ENCODE assay signal across 23 mouse cellular contexts in genomic region chr14:22510531-22510785, GRCm38 (mm10).
DNase-seq lines count a peak whose midpoint lies in the region; ATAC-seq lines count a peak whose summit lies in the region.
"Had no signal": no experiment of that assay in that cellular context is flagged by ENCODE, and none has a peak within 500 bp of the region (broad histone marks: within the 10 kb centered on the region; RNA-seq: fewer than 3 reads in every experiment).

No protein-coding gene starts in this region.

- no peaks in the 10 kb centered on the region for H3K27me3 ChIP-seq in limb, embryonic 11.5 days (ENCODE audit: control insufficient read depth, insufficient read depth, low read length)
- H3K27me3 ChIP-seq in limb, embryonic 10.5 days (ENCODE audit: low read depth, poor library complexity, severe bottlenecking), result peaks cover 6% of the 10 kb centered on the region; the same call in 1 of the 2 replicates
- H3K27me3 ChIP-seq: embryonic facial prominence, embryonic 13.5 days; embryonic facial prominence, embryonic 15.5 days had no signal

- no peak overlapping the region for H3K4me3 ChIP-seq in limb, embryonic 11.5 days (ENCODE audit: low read depth, low read length)
- H3K4me3 ChIP-seq in limb, embryonic 10.5 days, result no peak overlapping the region
- H3K4me3 ChIP-seq: embryonic facial prominence, embryonic 13.5 days; embryonic facial prominence, embryonic 15.5 days; erythroblast, embryonic 14.5 days; forebrain, embryonic 10.5 days; forebrain, embryonic 12.5 days had no signal

- H3K4me1 ChIP-seq in limb, embryonic 11.5 days (ENCODE audit: control insufficient read depth, insufficient read depth, low read length), result peaks cover 6% of the 10 kb centered on the region; the same call in 1 of the 2 replicates
- H3K4me1 ChIP-seq in limb, embryonic 10.5 days, result peaks cover 23% of the 10 kb centered on the region
- H3K4me1 ChIP-seq: embryonic facial prominence, embryonic 13.5 days had no signal

- H3K9me3 ChIP-seq in limb, embryonic 11.5 days (ENCODE audit: control insufficient read depth, low read length), result no peaks in the 10 kb centered on the region
- H3K9me3 ChIP-seq in limb, embryonic 10.5 days (replicated peaks), result no peaks in the 10 kb centered on the region
- H3K9me3 ChIP-seq: embryonic facial prominence, embryonic 13.5 days; embryonic facial prominence, embryonic 15.5 days; forebrain, embryonic 10.5 days; forebrain, embryonic 12.5 days had no signal

- ATAC-seq in limb, embryonic 11.5 days (ENCODE audit: insufficient number of reproducible peaks, low FRiP score, low TSS enrichment, low read depth), result no peak
- ATAC-seq: forebrain, embryonic 14.5 days; forebrain, embryonic 16.5 days had no signal

- H3K9ac ChIP-seq in limb, embryonic 11.5 days (ENCODE audit: low read length), result no peak overlapping the region
- H3K9ac ChIP-seq: embryonic facial prominence, embryonic 13.5 days; embryonic facial prominence, embryonic 15.5 days; forebrain, embryonic 12.5 days had no signal

- H3K27ac ChIP-seq in limb, embryonic 11.5 days (replicated peaks; ENCODE audit: low read depth, low read length), result no peak overlapping the region; the same call in 1 of the 2 replicates
- no peak overlapping the region for H3K27ac ChIP-seq in limb, embryonic 10.5 days
- H3K27ac ChIP-seq: embryonic facial prominence, embryonic 13.5 days; embryonic facial prominence, embryonic 15.5 days; forebrain, embryonic 10.5 days; forebrain, embryonic 12.5 days had no signal

- DNase-seq in embryo, embryonic 9.5 days (ENCODE audit: extremely low spot score), result peak; percentile 19
- no peak for DNase-seq in embryo, embryonic 11 days
- DNase-seq in limb, embryonic 11.5 days (ENCODE audit: low spot score), result peak; percentile 54
- no peak for DNase-seq in limb, embryonic 10.5 days (ENCODE audit: low spot score)
- peak; percentile 13 for DNase-seq in mesoderm, embryonic 11.5 days (ENCODE audit: low read depth, low spot score)
- no peak for DNase-seq in spleen, adult 18-20 months
- DNase-seq in kidney, postnatal 10 days, result no peak
- DNase-seq: adrenal gland, adult 2 months; adrenal gland, postnatal 10 days; adrenal gland, postnatal 25 days; cerebellum, adult 11 months; cerebellum, adult 18-20 months; cerebellum, adult 8-10 months; cerebellum, adult 9-11 months; cerebellum, postnatal 14 days; cerebellum, postnatal 36 days had no signal

- no peak overlapping the region for H3K4me2 ChIP-seq in limb, embryonic 11.5 days (ENCODE audit: low read depth, severe bottlenecking)
- H3K4me2 ChIP-seq: embryonic facial prominence, embryonic 13.5 days; embryonic facial prominence, embryonic 15.5 days; forebrain, embryonic 12.5 days had no signal

- no peaks in the 10 kb centered on the region for H3K36me3 ChIP-seq in limb, embryonic 11.5 days (ENCODE audit: control insufficient read depth, insufficient read depth, low read length)
- H3K36me3 ChIP-seq in limb, embryonic 10.5 days, result no peaks in the 10 kb centered on the region
- H3K36me3 ChIP-seq: embryonic facial prominence, embryonic 13.5 days; embryonic facial prominence, embryonic 15.5 days; forebrain, embryonic 10.5 days; forebrain, embryonic 12.5 days had no signal

Comparison
In these comparisons a context has a peak if more than half of its experiments do, and no peak if none do; other contexts are left out.
1. DNase-seq: peak in embryo, embryonic 9.5 days (single experiment), limb, embryonic 11.5 days (single experiment) and mesoderm, embryonic 11.5 days (single experiment); none in embryo, embryonic 11 days (single experiment), limb, embryonic 10.5 days (single experiment), spleen, adult 18-20 months (0 of 2) and kidney, postnatal 10 days (single experiment).